Mouse (Mus musculus) CH12.LX (cell line): ENCODE measurements around the gene Gm47955. TPM values are rescaled to one million over a fixed set of nuclear protein-coding genes. Genes with fewer than 3 reads are reported as not detected.
"Not testable (repeated sequence)": the region's sequence is repeated elsewhere in the genome, so short reads cannot be mapped to it uniquely, and the experiment has no call there.

Experiments used
- DNase-seq: peaks from one replicate; pipeline ENCODE4 v3.0.0-alpha.2; 2013; ENCODE audit errors: extremely low read depth
- H3K27ac ChIP-seq: 2 replicates; pipeline ENCODE4 v1.5.1; 2012; ENCODE audit warnings: low read depth, mild to moderate bottlenecking, control low read depth, moderate library complexity; ENCODE audit not compliant: insufficient read depth
- H3K27me3 ChIP-seq: replicated peaks from 2 replicates; pipeline ENCODE3; 2012; ENCODE audit warnings: inconsistent platforms
- H3K36me3 ChIP-seq, 2 experiments: replicated peaks in 1 of 2; 2 replicates each; pipeline versions ENCODE3 to v1.6.1; 2012; ENCODE audit warnings: inconsistent platforms in 1 of 2, low read length in 1 of 2, mild to moderate bottlenecking in 1 of 2, mixed read lengths in 1 of 2, moderate library complexity in 1 of 2; ENCODE audit not compliant: control insufficient read depth in 1 of 2, insufficient read depth in 1 of 2
- H3K4me1 ChIP-seq, 2 experiments: 2 replicates each; pipeline ENCODE4 v1.6.1; 2012; ENCODE audit warnings: inconsistent platforms in 1 of 2, moderate library complexity in 1 of 2; ENCODE audit not compliant: insufficient read depth in 2 of 2, control insufficient read depth in 1 of 2
- H3K4me2 ChIP-seq: 2 replicates; pipeline ENCODE4 v1.6.1; 2012; ENCODE audit warnings: low read depth, mild to moderate bottlenecking, control low read depth; ENCODE audit not compliant: poor library complexity, insufficient read depth, severe bottlenecking
- H3K4me3 ChIP-seq, 3 experiments: fragments of 150-350 bp in 1 of 3; sonication (generic) in 1 of 3; replicated peaks in 1 of 3; 2 replicates each; pipeline versions ENCODE3 to v1.5.1; 2011 to 2012; ENCODE audit warnings: low read depth in 2 of 3, low read length in 2 of 3, mild to moderate bottlenecking in 2 of 3, moderate library complexity in 2 of 3, control low read depth in 1 of 3, improper control_type of control experiment in 1 of 3, inconsistent platforms in 1 of 3, mixed read lengths in 1 of 3; ENCODE audit not compliant: poor library complexity in 1 of 3
- H3K79me2 ChIP-seq: replicated peaks from 2 replicates; pipeline ENCODE4 v1.6.1; 2012; ENCODE audit warnings: mild to moderate bottlenecking, moderate library complexity; ENCODE audit not compliant: control insufficient read depth, poor library complexity, insufficient read depth, severe bottlenecking; ENCODE audit errors: extremely low read depth
- H3K9ac ChIP-seq: 2 replicates; pipeline ENCODE4 v1.6.1; 2012; ENCODE audit warnings: low read depth, mild to moderate bottlenecking, control low read depth, moderate library complexity; ENCODE audit not compliant: insufficient read depth
- H3K9me3 ChIP-seq: replicated peaks from 2 replicates; pipeline ENCODE3; 2012; ENCODE audit warnings: low read length, inconsistent platforms, mixed read lengths
- CHD2 ChIP-seq: IDR thresholded peaks from 2 replicates; pipeline ENCODE4 v1.6.1; 2011; ENCODE audit warnings: low read length, improper control_type of control experiment
- ETS1 ChIP-seq: conservative IDR thresholded peaks from 2 replicates; pipeline ENCODE4 v1.6.1; 2012; ENCODE audit warnings: low read depth, mild to moderate bottlenecking, inconsistent platforms, low read length, improper control_type of control experiment, moderate library complexity
- HCFC1 ChIP-seq: IDR thresholded peaks from 2 replicates; pipeline ENCODE4 v1.6.1; 2012; ENCODE audit warnings: low read depth, mild to moderate bottlenecking, inconsistent platforms, low read length, improper control_type of control experiment
- IRF4 ChIP-seq: IDR thresholded peaks from 2 replicates; pipeline ENCODE4 v1.6.1; 2014; ENCODE audit warnings: low read depth, mild to moderate bottlenecking, inconsistent platforms, low read length, improper control_type of control experiment
- MAZ ChIP-seq: IDR thresholded peaks from 2 replicates; pipeline ENCODE4 v1.6.1; 2012; ENCODE audit warnings: low read depth, mild to moderate bottlenecking, inconsistent platforms, low read length, improper control_type of control experiment, moderate library complexity
- MXI1 ChIP-seq: IDR thresholded peaks from 2 replicates; pipeline ENCODE4 v1.6.1; 2011; ENCODE audit warnings: mild to moderate bottlenecking, low read depth, low read length, improper control_type of control experiment
- POLR2A ChIP-seq: IDR thresholded peaks from 2 replicates; pipeline ENCODE4 v1.6.1; 2011; ENCODE audit warnings: low read depth, mild to moderate bottlenecking, improper control_type of control experiment, low read length
- RAD21 ChIP-seq: IDR thresholded peaks from 2 replicates; pipeline ENCODE4 v1.6.1; 2011; ENCODE audit warnings: low read depth, mild to moderate bottlenecking, low read length, improper control_type of control experiment, moderate library complexity
- RCOR1 ChIP-seq: conservative IDR thresholded peaks from 2 replicates; pipeline ENCODE4 v1.6.1; 2012; ENCODE audit warnings: low read depth, mild to moderate bottlenecking, inconsistent platforms, low read length, improper control_type of control experiment
- SIN3A ChIP-seq: IDR thresholded peaks from 2 replicates; pipeline ENCODE4 v1.6.1; 2012; ENCODE audit warnings: low read length, improper control_type of control experiment, inconsistent platforms
- UBTF ChIP-seq: IDR thresholded peaks from 2 replicates; pipeline ENCODE4 v1.6.1; 2012; ENCODE audit warnings: low read depth, mild to moderate bottlenecking, inconsistent platforms, low read length, improper control_type of control experiment, moderate library complexity
- ZKSCAN1 ChIP-seq: IDR thresholded peaks from 2 replicates; pipeline ENCODE4 v1.6.1; 2012; ENCODE audit warnings: low read depth, inconsistent platforms, low read length, improper control_type of control experiment, borderline replicate concordance
- dilution Hi-C: fragments of 300-500 bp; cut with MboI; formaldehyde crosslinking; loops from 2 replicates; pipeline ENCODE4 v1.14.3; 2020; ENCODE audit warnings: low sequenced_read_pairs; ENCODE audit not compliant: extremely low pct_unique_long_range_greater_than_20kb, extremely low pct_ligation_motif_present
- in situ Hi-C: fragments of 300-500 bp; cut with MboI; formaldehyde crosslinking; loops from 3 replicates; pipeline ENCODE4 v1.14.3; 2019; ENCODE audit warnings: low sequenced_read_pairs, low pct_ligation_motif_present, low pct_unique_long_range_greater_than_20kb, mixed read lengths
- polyA plus RNA-seq: library from polyadenylated mRNA; unstranded; fragments of >175 nt; gene quantifications from 2 replicates; pipeline ENCODE4 v1.2.1, GENCODE M21; 2012; ENCODE audit warnings: low read depth; ENCODE audit not compliant: insufficient read length
- total RNA-seq, 2 experiments: library from RNA; depleted of rRNA; stranded (reverse); fragments of 300-350 nt in 1 of 2; fragments of >200 nt in 1 of 2; gene quantifications; 2 replicates each; pipeline ENCODE4 v1.2.3; 2012 to 2014

Gm47955 gene
- total and polyA plus RNA-seq, 3 experiments: not detected

DNA sequence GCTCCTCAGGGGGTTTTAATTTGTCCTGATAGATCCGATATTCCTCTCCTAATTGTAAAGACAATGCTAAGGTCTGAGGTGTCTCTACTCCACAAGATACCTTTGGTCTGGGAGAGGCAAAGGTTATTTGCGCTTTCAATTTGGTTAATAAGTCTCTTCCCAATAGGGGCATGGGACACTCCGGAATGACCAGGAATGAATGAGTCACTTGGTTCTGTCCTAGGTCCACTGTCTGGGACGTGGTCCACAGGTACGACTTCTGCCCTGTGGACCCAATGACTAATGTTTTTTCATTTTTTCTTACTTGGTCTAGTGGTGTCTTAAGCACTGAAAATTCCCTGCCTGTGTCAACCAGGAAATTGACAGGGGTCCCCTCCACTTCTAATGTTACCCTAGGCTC is 21.4 kb upstream of the Gm47955 start:
- in situ Hi-C loops (no loop called here), dilution Hi-C loops (no loop called here)
- H3K9ac ChIP-seq: no peak overlapping the region
- H3K4me2 ChIP-seq: no peak overlapping the region
- no peak for TF ChIP-seq POLR2A
- TF ChIP-seq IRF4: no peak
- TF ChIP-seq RAD21: no peak
- TF ChIP-seq MXI1: no peak
- no peak for TF ChIP-seq CHD2
- TF ChIP-seq ETS1: no peak
- no peak for TF ChIP-seq SIN3A
- TF ChIP-seq ZKSCAN1: no peak
- TF ChIP-seq MAZ: no peak
- no peak for TF ChIP-seq RCOR1
- no peak for TF ChIP-seq UBTF
- no peak for TF ChIP-seq HCFC1
- H3K9me3 ChIP-seq: no peaks in the 10 kb centered on the region
- H3K36me3 ChIP-seq: no peaks in the 10 kb centered on the region
- H3K79me2 ChIP-seq: no peaks in the 10 kb centered on the region
- no peak overlapping the region for H3K27ac ChIP-seq
- H3K4me3 ChIP-seq: no peak overlapping the region
- no peaks in the 10 kb centered on the region for H3K27me3 ChIP-seq
- no peak for DNase-seq
- no peaks in the 10 kb centered on the region for H3K4me1 ChIP-seq

DNA sequence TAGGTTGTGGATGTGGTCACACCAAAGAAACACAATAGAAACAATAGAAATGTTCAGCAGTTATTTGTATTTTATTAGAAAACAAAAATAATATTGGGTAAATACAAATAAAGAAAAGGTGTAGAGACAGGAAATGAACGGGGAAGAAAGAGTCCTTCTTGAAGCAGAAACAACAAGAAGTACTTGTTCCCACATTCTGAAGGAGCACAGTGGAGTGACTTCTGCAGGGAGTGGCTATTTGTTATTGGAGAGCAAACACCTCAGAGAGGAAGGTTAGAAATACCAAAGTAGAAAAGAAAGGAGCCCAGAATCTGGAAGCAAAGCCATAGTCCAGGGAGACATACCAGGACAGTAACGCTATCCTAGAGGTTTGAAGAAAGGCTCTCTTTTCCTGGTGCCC is 17.6 kb upstream of the Gm47955 start:
- DNase-seq, H3K9ac ChIP-seq, H3K9me3 ChIP-seq, H3K79me2 ChIP-seq, H3K4me1 ChIP-seq, H3K4me3 ChIP-seq, H3K27ac ChIP-seq, H3K27me3 ChIP-seq, H3K36me3 ChIP-seq, in situ Hi-C loops, dilution Hi-C loops, H3K4me2 ChIP-seq: not testable (repeated sequence)

DNA sequence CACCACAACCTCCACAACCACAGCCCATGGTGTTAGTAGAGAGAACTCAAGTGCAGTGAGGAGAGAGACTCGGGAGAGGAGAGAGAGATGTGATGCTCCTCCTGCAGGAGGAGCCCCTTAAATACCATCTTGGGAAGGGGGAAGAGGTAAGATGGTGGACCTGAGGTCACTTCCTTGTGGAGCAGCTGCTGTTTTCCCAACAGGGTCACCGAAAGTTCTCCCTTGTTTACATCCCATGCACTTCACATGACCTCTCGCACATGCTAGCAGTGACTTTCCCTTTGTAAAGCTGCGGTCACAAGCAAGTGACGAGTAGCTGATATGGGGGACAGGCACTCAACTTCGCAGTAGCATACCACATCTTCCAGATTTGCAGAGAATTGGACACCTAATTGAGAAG is 16.8 kb upstream of the Gm47955 start, which contains the start of gene A030003K21Rik:
Gene A030003K21Rik (minus strand): TSS at position 94 of the 400 bp plus-strand sequence.
- in situ Hi-C loops: not testable (repeated sequence)

More for the DNA sequence above, 16.8 kb upstream of the Gm47955 start, which contains the start of gene A030003K21Rik:
- H3K27ac ChIP-seq, H3K27me3 ChIP-seq, H3K9ac ChIP-seq, dilution Hi-C loops, H3K36me3 ChIP-seq, H3K4me3 ChIP-seq, H3K79me2 ChIP-seq, DNase-seq, H3K9me3 ChIP-seq, H3K4me1 ChIP-seq, H3K4me2 ChIP-seq: not testable (repeated sequence)
